Mouse (Mus musculus) cerebellum, adult 2 months (tissue): ENCODE results near the gene Prr15l. TPM values are rescaled to one million over a fixed set of nuclear protein-coding genes. Genes with fewer than 3 reads are reported as not detected.

Experiments used
- DNase-seq, 2 experiments: peaks; one replicate each; pipeline ENCODE4 v3.0.0; 2021
- H3K27ac ChIP-seq: fragments of 200-500 bp; 2 replicates; pipeline ENCODE4 v1.5.1; 2012; ENCODE audit warnings: low read length, control low read depth, inconsistent platforms; ENCODE audit not compliant: insufficient read depth
- H3K27me3 ChIP-seq: fragments of 200-500 bp; 2 replicates; pipeline ENCODE4 v1.6.1; 2012; ENCODE audit warnings: inconsistent platforms, mild to moderate bottlenecking, low read length, moderate library complexity; ENCODE audit not compliant: control insufficient read depth, insufficient read depth
- H3K4me1 ChIP-seq: fragments of 200-500 bp; 2 replicates; pipeline ENCODE4 v1.6.1; 2011; ENCODE audit warnings: low read length; ENCODE audit not compliant: control insufficient read depth, insufficient read depth
- H3K4me3 ChIP-seq: fragments of 200-500 bp; replicated peaks from 2 replicates; pipeline ENCODE3; 2011; ENCODE audit warnings: mild to moderate bottlenecking, low read depth, low read length, control low read depth; ENCODE audit not compliant: insufficient read depth
- CTCF ChIP-seq: fragments of 200-500 bp; IDR thresholded peaks from 2 replicates; pipeline ENCODE4 v1.5.1; 2011; ENCODE audit warnings: low read depth, mild to moderate bottlenecking, control low read depth, low read length, moderate library complexity, borderline replicate concordance; ENCODE audit not compliant: insufficient read depth
- POLR2A ChIP-seq: fragments of 200-500 bp; IDR thresholded peaks from 2 replicates; pipeline ENCODE4 v1.6.1; 2011; ENCODE audit warnings: low read length, control low read depth, borderline replicate concordance; ENCODE audit not compliant: insufficient read depth
- WGBS: fragments of 180-500 bp; shearing (Covaris S2); methylation state at CpG from one replicate; pipeline ENCODE4 v1.1.7; 2018; 5-methylcytosine and 5-hydroxymethylcytosine counted together
- polyA plus RNA-seq: library from polyadenylated mRNA; depleted of rRNA; stranded (reverse); fragments of >200 nt; gene quantifications from 2 replicates; pipeline ENCODE4 v1.2.3, GENCODE M21; 2012

The Prr15l gene
- polyA plus RNA-seq, 1 experiment, result not detected

DNA sequence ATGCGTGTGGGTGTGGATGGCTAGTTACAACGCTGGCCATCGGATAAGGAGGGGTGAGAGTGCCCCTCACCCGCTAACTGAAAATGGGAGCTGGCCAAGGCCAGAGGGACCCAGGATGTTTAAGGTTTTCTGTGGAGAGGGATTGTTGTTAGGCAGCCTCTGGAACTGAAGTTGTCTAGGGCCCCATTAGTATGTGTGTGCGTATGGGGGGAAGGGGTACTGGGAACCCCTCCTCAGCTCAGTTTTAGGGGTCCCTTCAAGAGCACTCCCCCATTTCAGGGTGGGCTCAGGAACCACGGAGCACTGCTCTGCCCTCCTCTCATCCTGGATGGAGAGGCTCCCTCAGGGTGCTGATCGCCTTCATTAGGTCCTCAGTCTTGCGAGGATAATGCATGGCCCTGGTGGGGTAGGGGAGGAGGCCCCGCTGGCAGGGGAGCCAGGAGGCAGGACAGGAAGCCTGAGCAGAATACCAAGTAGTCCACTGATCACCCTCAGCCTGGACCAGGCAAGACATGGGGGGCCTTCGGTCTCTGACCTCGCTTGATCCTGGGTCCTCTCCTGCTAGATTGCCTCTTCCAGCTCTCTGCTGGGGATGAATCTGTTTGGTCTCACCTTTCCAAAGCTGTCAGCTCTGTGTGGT, 34.6 kb upstream of the Prr15l start:
- WGBS, result 57% methylated on average over 11 of the region's 11 CpGs
- no peak overlapping the region for H3K4me3 ChIP-seq
- no peaks in the 10 kb centered on the region for H3K4me1 ChIP-seq
- TF ChIP-seq POLR2A, result no peak
- DNase-seq, result no peak
- no peak overlapping the region for H3K27ac ChIP-seq
- no peaks in the 10 kb centered on the region for H3K27me3 ChIP-seq

DNA sequence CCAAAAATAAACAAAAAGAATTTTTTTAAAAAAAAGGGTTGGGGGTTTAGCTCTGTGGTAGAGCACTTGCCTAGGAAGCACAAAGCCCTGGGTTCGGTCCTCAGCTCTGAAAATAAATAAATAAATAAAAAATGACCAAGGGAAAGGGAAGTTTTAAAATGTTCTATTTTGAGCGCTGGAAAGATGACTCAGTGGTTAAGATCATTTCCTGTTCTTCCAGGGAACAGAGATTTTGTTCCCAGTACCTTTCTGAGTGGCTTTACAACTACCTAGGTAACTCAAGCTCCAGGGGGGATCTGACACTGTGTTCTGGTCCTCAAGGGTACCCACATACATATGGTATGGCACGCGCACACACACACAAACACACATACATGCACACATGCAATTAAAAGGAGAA, 32.0 kb upstream of the Prr15l start:
- Histone ChIP-seq H3K27ac (no peak overlapping the region), H3K4me1 (no peaks in the 10 kb centered on the region), H3K4me3 (no peak overlapping the region), H3K27me3 (no peaks in the 10 kb centered on the region)
- TF ChIP-seq CTCF, result no peak
- no peak for TF ChIP-seq POLR2A
- DNase-seq, result no peak
- WGBS, result 89% methylated on average over 4 of the region's 4 CpGs

DNA sequence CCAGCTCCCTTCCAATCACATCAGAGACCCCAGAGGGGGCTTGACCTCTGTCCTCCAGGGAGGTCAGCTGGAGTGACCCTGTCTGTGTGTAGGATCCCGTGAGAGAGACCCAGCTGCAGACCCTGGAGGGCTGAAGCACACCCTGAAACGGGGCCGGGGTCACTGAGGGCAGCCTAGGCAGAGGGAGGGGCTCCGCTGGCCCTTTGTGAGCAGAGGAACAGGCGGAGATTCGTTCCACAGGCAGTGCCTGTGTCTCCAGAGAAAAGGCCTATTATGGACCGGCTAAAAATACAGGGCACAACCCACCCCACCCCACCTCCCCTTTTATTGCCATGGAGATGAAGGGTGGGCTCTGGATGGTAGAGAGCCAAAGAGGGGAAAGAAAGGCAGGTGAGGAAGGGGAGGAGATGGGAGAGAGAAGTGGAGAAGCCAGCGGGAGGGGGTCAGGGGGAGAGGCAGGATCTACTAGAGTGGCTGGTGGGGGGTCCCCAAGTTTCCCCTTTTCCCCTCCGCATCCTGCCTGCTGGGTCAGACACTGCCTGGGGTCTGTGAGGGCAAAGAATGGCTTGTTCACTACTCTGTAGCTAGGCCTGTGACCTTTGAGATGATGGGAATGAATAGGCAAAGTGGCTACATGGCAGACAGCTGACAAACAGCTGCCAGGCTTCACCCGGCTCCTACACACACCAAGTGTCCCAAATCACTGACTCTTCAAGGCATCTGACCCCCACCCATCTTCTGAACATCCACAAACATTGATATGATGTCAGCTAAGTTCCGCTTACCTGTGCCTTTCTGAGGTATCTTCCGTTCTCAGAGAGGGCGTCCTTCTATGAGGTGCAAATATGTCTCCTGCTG, 28.2 kb upstream of the Prr15l start:
- no peak for DNase-seq
- H3K27ac ChIP-seq, result no peak overlapping the region
- H3K4me1 ChIP-seq, result peaks cover 9% of the 10 kb centered on the region
- no peak for TF ChIP-seq POLR2A
- TF ChIP-seq CTCF, result no peak
- H3K4me3 ChIP-seq, result no peak overlapping the region
- H3K27me3 ChIP-seq, result no peaks in the 10 kb centered on the region
- WGBS, result 53% methylated on average over 13 of the region's 13 CpGs

DNA sequence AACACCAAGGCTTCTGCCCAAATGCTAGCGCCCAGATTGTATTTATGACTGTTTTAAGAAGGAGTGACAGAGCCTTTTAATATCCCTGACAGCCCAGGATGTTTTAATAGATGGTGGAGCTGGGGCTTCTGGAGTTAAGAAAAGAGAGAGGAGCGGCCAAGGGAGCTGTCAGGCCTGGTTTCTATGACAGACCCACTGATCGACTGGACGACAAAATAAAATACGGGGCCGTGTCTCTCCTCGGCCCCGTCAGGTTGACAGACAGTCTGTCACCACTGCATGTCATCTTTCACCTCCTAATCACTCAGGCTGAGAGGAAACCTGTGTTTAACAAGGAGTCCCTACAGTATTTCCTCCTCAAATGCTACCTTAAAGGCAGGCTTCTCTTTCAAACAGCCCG, 26.6 kb upstream of the Prr15l start:
- WGBS, result 72% methylated on average over 9 of the region's 9 CpGs
- H3K27ac ChIP-seq, result no peak overlapping the region
- DNase-seq, result no peak
- TF ChIP-seq CTCF (no peak), POLR2A (no peak)
- H3K4me3 ChIP-seq, result no peak overlapping the region
- peaks cover 9% of the 10 kb centered on the region for H3K4me1 ChIP-seq
- H3K27me3 ChIP-seq, result no peaks in the 10 kb centered on the region

DNA sequence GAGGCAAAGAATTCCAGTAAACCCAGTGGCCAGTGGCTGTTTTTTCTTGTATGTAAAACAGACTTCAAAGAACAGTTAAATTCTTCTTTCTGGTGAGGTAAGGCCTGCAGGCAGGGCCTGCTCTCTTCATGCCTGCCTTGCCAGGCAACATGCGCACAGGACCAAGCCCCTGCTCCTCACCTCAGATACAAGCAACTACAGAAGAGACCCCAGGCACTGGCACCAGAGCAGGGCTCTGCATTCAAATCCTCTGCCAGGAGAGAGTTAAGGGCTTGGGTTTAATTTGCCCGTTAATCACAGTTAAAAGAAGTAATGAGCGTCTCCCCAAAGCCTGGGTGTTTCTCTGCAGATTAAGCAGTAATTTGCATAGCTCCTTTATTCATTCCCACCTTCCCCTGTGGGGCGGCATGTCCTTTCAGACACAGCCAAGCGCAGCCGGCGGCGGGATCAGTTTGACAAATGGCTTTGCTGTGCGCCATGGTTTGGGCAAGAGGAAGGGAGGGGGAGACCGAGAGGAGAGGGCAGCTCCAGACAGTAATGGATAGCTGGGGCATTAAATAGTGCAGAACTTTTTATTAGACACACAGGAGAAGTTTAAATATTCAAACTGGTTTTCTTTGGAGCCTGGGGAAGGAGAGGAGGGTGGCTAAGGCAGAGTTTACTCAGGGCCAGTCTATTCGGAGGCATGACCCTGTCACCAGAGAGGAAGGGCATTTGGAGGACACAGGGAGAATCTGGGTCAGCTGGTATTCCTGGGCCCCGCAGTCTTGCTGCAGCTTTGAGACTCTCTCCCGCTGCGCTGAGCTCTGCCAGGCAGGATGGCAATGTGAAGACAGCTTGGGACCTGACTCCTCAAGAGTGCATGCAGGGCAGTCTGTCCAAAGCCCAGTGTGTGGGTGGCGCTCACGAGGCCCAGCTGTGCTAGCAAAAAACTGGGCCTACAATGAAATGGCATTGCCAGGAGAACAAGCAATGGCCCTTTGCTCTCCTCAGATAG, 25.0 kb upstream of the Prr15l start:
- Histone ChIP-seq H3K4me1 (peaks cover 11% of the 10 kb centered on the region), H3K27ac (peak overlapping the region; percentile 43; the same call in 1 of the 2 replicates), H3K27me3 (no peaks in the 10 kb centered on the region), H3K4me3 (no peak overlapping the region)
- no peak for TF ChIP-seq CTCF
- no peak for TF ChIP-seq POLR2A
- DNase-seq, result peak; percentile 42 to 44
- WGBS, result 51% methylated on average over 16 of the region's 16 CpGs

DNA sequence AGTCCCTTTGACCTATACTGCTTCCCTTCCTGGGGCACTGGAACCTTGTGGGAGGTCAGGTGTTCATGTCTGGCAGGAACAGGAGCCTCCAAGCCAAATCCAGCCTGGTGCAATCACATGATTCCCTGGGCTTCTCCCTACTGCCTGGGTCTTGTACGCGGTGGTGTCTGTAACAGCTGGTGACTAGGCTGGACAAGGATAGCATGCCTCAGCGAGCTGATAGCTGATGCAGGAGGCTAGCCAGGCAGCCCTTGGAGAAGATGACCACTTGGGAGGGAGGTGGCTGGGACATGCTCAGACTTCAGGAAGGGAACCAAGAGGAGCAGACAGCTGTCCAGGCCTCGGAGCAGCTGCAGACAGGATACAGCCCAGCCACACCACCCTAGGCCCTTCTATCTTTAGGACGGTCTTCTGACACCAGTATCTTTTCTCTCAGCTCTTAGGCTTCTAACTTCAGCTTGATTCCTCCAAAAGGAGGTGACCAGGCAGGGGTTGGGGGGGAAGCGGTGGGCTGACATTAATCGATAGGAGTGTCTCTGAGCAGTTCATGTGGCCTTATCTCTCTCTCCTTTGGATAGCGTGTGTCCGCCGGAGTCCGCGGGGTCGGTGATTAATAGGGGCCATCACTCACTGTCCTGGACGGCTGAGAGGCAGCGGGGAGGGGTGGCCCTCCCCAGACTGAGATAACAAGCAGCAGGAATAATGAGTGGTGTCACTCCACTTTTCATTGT, 21.3 kb upstream of the Prr15l start:
- no peak for TF ChIP-seq POLR2A
- no peak for TF ChIP-seq CTCF
- Histone ChIP-seq H3K27me3 (no peaks in the 10 kb centered on the region), H3K27ac (no peak overlapping the region), H3K4me1 (peaks cover 19% of the 10 kb centered on the region), H3K4me3 (no peak overlapping the region)
- DNase-seq, result no peak
- WGBS, result 62% methylated on average over 15 of the region's 15 CpGs

DNA sequence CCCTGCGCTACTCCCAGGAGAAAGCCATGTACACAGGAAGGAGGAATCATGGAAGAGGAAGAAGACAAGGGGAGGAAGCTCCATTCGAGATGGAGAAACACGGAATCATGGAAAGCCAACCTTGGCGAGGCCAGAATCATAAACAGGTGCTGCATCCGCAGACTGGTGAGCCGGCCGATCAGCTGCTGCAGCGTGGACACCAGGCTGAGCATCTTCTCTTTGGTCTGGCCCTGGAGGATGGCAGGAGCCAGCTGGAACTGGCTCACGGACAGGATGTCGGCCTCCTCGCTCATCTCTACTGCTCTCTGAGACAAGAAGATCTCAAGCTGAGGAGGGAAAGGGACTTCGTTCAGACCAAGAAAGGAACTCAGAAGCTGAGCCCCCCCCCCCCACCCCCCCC, 19.3 kb upstream of the Prr15l start:
- WGBS, result 30% methylated on average over 12 of the region's 12 CpGs
- peaks cover 11% of the 10 kb centered on the region for H3K4me1 ChIP-seq
- H3K4me3 ChIP-seq, result no peak overlapping the region
- DNase-seq, result no peak
- no peak for TF ChIP-seq CTCF
- TF ChIP-seq POLR2A, result no peak
- no peaks in the 10 kb centered on the region for H3K27me3 ChIP-seq
- no peak overlapping the region for H3K27ac ChIP-seq
